Mouse (Mus musculus): ENCODE measurements around the gene Trappc6a. TPM values are rescaled to one million over a fixed set of nuclear protein-coding genes. Genes with fewer than 3 reads are reported as not detected.
"Not testable (repeated sequence)": the region's sequence is repeated elsewhere in the genome, so short reads cannot be mapped to it uniquely, and the experiment has no call there.

Trappc6a gene
- polyA plus RNA-seq, 1 experiment from 2014 or later: 101 TPM

GRCm38 (mm10) chr7:19507612-19507981 lies 598 bp upstream of the Trappc6a start:
- no peak for ATAC-seq (ENCODE audit: insufficient number of reproducible peaks, low FRiP score, low TSS enrichment, low read depth)
- Histone ChIP-seq H3K4me2 (replicated peaks) (peak overlapping the region; percentile 98), H3K4me3 (replicated peaks) (peak overlapping the region; percentile 88), H3K27me3 (no peaks in the 10 kb centered on the region), H3K27ac (replicated peaks) (peak overlapping the region; percentile 85; the same call in 1 of the 2 replicates), H3K9me3 (replicated peaks) (no peaks in the 10 kb centered on the region), H3K36me3 (no peaks in the 10 kb centered on the region), H3K4me1 (peaks cover 22% of the 10 kb centered on the region), H3K9ac (peak overlapping the region; percentile 48)
- WGBS: 4% methylated on average over 18 of the region's 18 CpGs

GRCm38 (mm10) chr7:19508924-19509568 lies 851 bp downstream of the Trappc6a start:
- Histone ChIP-seq H3K27me3 (no peaks in the 10 kb centered on the region), H3K4me3 (replicated peaks) (peak overlapping the region; percentile 88), H3K4me1 (peaks cover 22% of the 10 kb centered on the region), H3K9me3 (replicated peaks) (no peaks in the 10 kb centered on the region), H3K9ac (peak overlapping the region; percentile 75), H3K27ac (replicated peaks) (peak overlapping the region; percentile 85; the same call in 1 of the 2 replicates), H3K36me3 (no peaks in the 10 kb centered on the region), H3K4me2 (replicated peaks) (peak overlapping the region; percentile 98)
- no peak for ATAC-seq (ENCODE audit: insufficient number of reproducible peaks, low FRiP score, low TSS enrichment, low read depth)
- 8% methylated on average over 15 of the region's 15 CpGs for WGBS

- Histone ChIP-seq H3K27me3 (no peaks in the 10 kb centered on the region), H3K4me1 (peaks cover 22% of the 10 kb centered on the region), H3K9ac (no peak overlapping the region), H3K9me3 (replicated peaks) (no peaks in the 10 kb centered on the region), H3K27ac (replicated peaks) (no peak overlapping the region), H3K36me3 (no peaks in the 10 kb centered on the region), H3K4me3 (replicated peaks) (peak overlapping the region; percentile 88; the same call in 1 of the 2 replicates), H3K4me2 (replicated peaks) (peak overlapping the region; percentile 98)
- ATAC-seq (ENCODE audit: insufficient number of reproducible peaks, low FRiP score, low TSS enrichment, low read depth): no peak
- 92% methylated on average over 7 of the region's 7 CpGs for WGBS
Observed at GRCm38 (mm10) chr7:19509786-19510185, 1.6 kb downstream of the Trappc6a start.

GRCm38 (mm10) chr7:19511934-19512333 lies 3.7 kb downstream of the Trappc6a start:
- not testable (repeated sequence) for H3K4me3 ChIP-seq (replicated peaks); H3K27ac ChIP-seq (replicated peaks); H3K36me3 ChIP-seq; ATAC-seq (ENCODE audit: insufficient number of reproducible peaks, low FRiP score, low TSS enrichment, low read depth); H3K9me3 ChIP-seq (replicated peaks); H3K9ac ChIP-seq; H3K4me2 ChIP-seq (replicated peaks); H3K27me3 ChIP-seq
- WGBS: 85% methylated on average over 7 of the region's 7 CpGs
- H3K4me1 ChIP-seq: peaks cover 16% of the 10 kb centered on the region

- no peak overlapping the region for H3K4me2 ChIP-seq (replicated peaks)
- H3K27me3 ChIP-seq: peaks cover 10% of the 10 kb centered on the region
- 64% methylated on average over 6 of the region's 6 CpGs for WGBS
- H3K4me1 ChIP-seq: peaks cover 15% of the 10 kb centered on the region
- H3K9me3 ChIP-seq (replicated peaks): no peaks in the 10 kb centered on the region
- no peaks in the 10 kb centered on the region for H3K36me3 ChIP-seq
- H3K27ac ChIP-seq (replicated peaks): no peak overlapping the region
- no peak overlapping the region for H3K9ac ChIP-seq
- no peak overlapping the region for H3K4me3 ChIP-seq (replicated peaks)
- ATAC-seq (ENCODE audit: insufficient number of reproducible peaks, low FRiP score, low TSS enrichment, low read depth): no peak
Observed at GRCm38 (mm10) chr7:19512353-19512752, 4.2 kb downstream of the Trappc6a start.

- Histone ChIP-seq H3K9ac (no peak within 1 kb of the TSS), H3K27me3 (peaks cover 65% of the 10 kb centered on the region), H3K4me2 (replicated peaks) (peak within 1 kb of the TSS; percentile 39), H3K36me3 (no peaks in the 10 kb centered on the region), H3K4me3 (replicated peaks) (peak within 1 kb of the TSS; percentile 20), H3K4me1 (peaks cover 20% of the 10 kb centered on the region), H3K27ac (replicated peaks) (no peak within 1 kb of the TSS), H3K9me3 (replicated peaks) (no peaks in the 10 kb centered on the region)
- WGBS: 5% methylated on average over 29 of the region's 29 CpGs
- ATAC-seq (ENCODE audit: insufficient number of reproducible peaks, low FRiP score, low TSS enrichment, low read depth): peak; percentile 16; the same call in 1 of the 2 replicates
Observed at GRCm38 (mm10) chr7:19517652-19518365, 9.6 kb downstream of the Trappc6a start, which contains the start of gene Nkpd1. TSS of gene Nkpd1 (plus strand) at chr7:19517838.

GRCm38 (mm10) chr7:19520032-19520431 lies 11.8 kb downstream of the Trappc6a start:
- Histone ChIP-seq H3K36me3 (no peaks in the 10 kb centered on the region), H3K27ac (replicated peaks) (no peak overlapping the region), H3K4me3 (replicated peaks) (peak overlapping the region; percentile 15; the same call in 1 of the 2 replicates), H3K9me3 (replicated peaks) (no peaks in the 10 kb centered on the region), H3K9ac (no peak overlapping the region), H3K4me2 (replicated peaks) (peak overlapping the region; percentile 38), H3K4me1 (peaks cover 39% of the 10 kb centered on the region), H3K27me3 (peaks cover 87% of the 10 kb centered on the region)
- 6% methylated on average over 23 of the region's 23 CpGs for WGBS
- no peak for ATAC-seq (ENCODE audit: insufficient number of reproducible peaks, low FRiP score, low TSS enrichment, low read depth)

GRCm38 (mm10) chr7:19523017-19523756 lies 15.0 kb downstream of the Trappc6a start:
- H3K4me2 ChIP-seq (replicated peaks): peak overlapping the region; percentile 89
- H3K4me1 ChIP-seq: peaks cover 29% of the 10 kb centered on the region
- H3K27ac ChIP-seq (replicated peaks): no peak overlapping the region
- no peaks in the 10 kb centered on the region for H3K9me3 ChIP-seq (replicated peaks)
- ATAC-seq (ENCODE audit: insufficient number of reproducible peaks, low FRiP score, low TSS enrichment, low read depth): no peak
- H3K4me3 ChIP-seq (replicated peaks): peak overlapping the region; percentile 46
- 0 out of 2 replicates have a peak overlapping the region, but pooled peaks have one; percentile 15 for H3K9ac ChIP-seq
- 8% methylated on average over 72 of the region's 72 CpGs for WGBS
- no peaks in the 10 kb centered on the region for H3K36me3 ChIP-seq
- H3K27me3 ChIP-seq: peaks cover 75% of the 10 kb centered on the region

GRCm38 (mm10) chr7:19523757-19524419 lies 15.7 kb downstream of the Trappc6a start:
- WGBS: 1% methylated on average over 64 of the region's 64 CpGs
- Histone ChIP-seq H3K27me3 (peaks cover 68% of the 10 kb centered on the region), H3K4me3 (replicated peaks) (peak overlapping the region; percentile 46), H3K4me2 (replicated peaks) (peak overlapping the region; percentile 89), H3K9me3 (replicated peaks) (no peaks in the 10 kb centered on the region), H3K27ac (replicated peaks) (no peak overlapping the region), H3K9ac (peak overlapping the region; percentile 15; the same call in 1 of the 2 replicates), H3K36me3 (peaks cover 6% of the 10 kb centered on the region), H3K4me1 (peaks cover 29% of the 10 kb centered on the region)
- 0 out of 2 replicates have a peak, but pooled peaks have one; percentile 47 for ATAC-seq (ENCODE audit: insufficient number of reproducible peaks, low FRiP score, low TSS enrichment, low read depth)

GRCm38 (mm10) chr7:19524420-19525104 lies 16.4 kb downstream of the Trappc6a start:
- H3K9me3 ChIP-seq (replicated peaks): no peaks in the 10 kb centered on the region
- H3K36me3 ChIP-seq: peaks cover 13% of the 10 kb centered on the region
- no peak for ATAC-seq (ENCODE audit: insufficient number of reproducible peaks, low FRiP score, low TSS enrichment, low read depth)
- H3K4me1 ChIP-seq: peaks cover 29% of the 10 kb centered on the region
- no peak overlapping the region for H3K27ac ChIP-seq (replicated peaks)
- peaks cover 61% of the 10 kb centered on the region for H3K27me3 ChIP-seq
- peak overlapping the region; percentile 89 for H3K4me2 ChIP-seq (replicated peaks)
- 9% methylated on average over 24 of the region's 24 CpGs for WGBS
- no peak overlapping the region for H3K9ac ChIP-seq
- H3K4me3 ChIP-seq (replicated peaks): peak overlapping the region; percentile 46

All from embryonic facial prominence, embryonic 15.5 days (tissue).